Mouse (Mus musculus) brain, embryonic 14.5 days (tissue): ENCODE results near the gene Syne2.

Experiments used
- CTCF ChIP-seq: fragments of 200-500 bp; IDR thresholded peaks from 2 replicates; pipeline ENCODE4 v1.5.1; 2012; ENCODE audit warnings: inconsistent platforms, mild to moderate bottlenecking, moderate library complexity, borderline replicate concordance; ENCODE audit not compliant: insufficient read depth, insufficient read length; ENCODE audit errors: extremely low read depth
- POLR2A ChIP-seq: fragments of 200-500 bp; IDR thresholded peaks from 2 replicates; pipeline ENCODE4 v1.6.1; 2012; ENCODE audit warnings: mild to moderate bottlenecking, inconsistent platforms, borderline replicate concordance; ENCODE audit not compliant: poor library complexity, insufficient read depth, insufficient read length, severe bottlenecking; ENCODE audit errors: extremely low read depth

- TF ChIP-seq CTCF (no peak), POLR2A (no peak)
Measured at GRCm38 (mm10) chr12:75881554-75881953, 63.6 kb downstream of the Syne2 start.
